Mouse (Mus musculus): ENCODE results near the gene Rhbdf2. TPM values are rescaled to one million over a fixed set of nuclear protein-coding genes. Genes with fewer than 3 reads are reported as not detected.
"Not testable (repeated sequence)": the region's sequence is repeated elsewhere in the genome, so short reads cannot be mapped to it uniquely, and the experiment has no call there.

The Rhbdf2 gene
- polyA plus RNA-seq, 1 experiment from 2014 or later = 10.8 TPM

- H3K4me2 ChIP-seq (ENCODE audit: low read depth, low read length) = no peak overlapping the region
- 71% methylated on average over 10 of the region's 10 CpGs for WGBS
- ATAC-seq = no peak; the same call in 1 of the 2 replicates
These were observed 10.2 kb downstream of the Rhbdf2 start for GRCm38 (mm10) chr11:116616438-116617118.

GRCm38 (mm10) chr11:116615735-116616437 lies 10.9 kb downstream of the Rhbdf2 start:
- no peak overlapping the region for H3K9ac ChIP-seq (ENCODE audit: low read depth, low read length)

More at GRCm38 (mm10) chr11:116616438-116617118, 10.2 kb downstream of the Rhbdf2 start:
- H3K9ac ChIP-seq (ENCODE audit: low read depth, low read length) = no peak overlapping the region
- H3K4me3 ChIP-seq (ENCODE audit: low read length) = no peak overlapping the region
- H3K4me1 ChIP-seq (ENCODE audit: control insufficient read depth, insufficient read depth, low read length) = peaks cover 39% of the 10 kb centered on the region
- no peaks in the 10 kb centered on the region for H3K9me3 ChIP-seq (ENCODE audit: control insufficient read depth, low read length)
- no peaks in the 10 kb centered on the region for H3K36me3 ChIP-seq (ENCODE audit: control insufficient read depth, insufficient read depth, low read length)
- no peaks in the 10 kb centered on the region for H3K27me3 ChIP-seq (replicated peaks; ENCODE audit: control insufficient read depth, insufficient read depth, low read length)
- no peak overlapping the region; the same call in 1 of the 2 replicates for H3K27ac ChIP-seq (ENCODE audit: low read length)

GRCm38 (mm10) chr11:116613234-116613633 lies 13.6 kb downstream of the Rhbdf2 start:
- Histone ChIP-seq H3K27ac (ENCODE audit: low read length) (no peak overlapping the region), H3K9me3 (ENCODE audit: control insufficient read depth, low read length) (no peaks in the 10 kb centered on the region), H3K9ac (ENCODE audit: low read depth, low read length) (no peak overlapping the region), H3K4me3 (ENCODE audit: low read length) (no peak overlapping the region), H3K4me2 (ENCODE audit: low read depth, low read length) (no peak overlapping the region), H3K4me1 (ENCODE audit: control insufficient read depth, insufficient read depth, low read length) (peaks cover 15% of the 10 kb centered on the region), H3K27me3 (replicated peaks; ENCODE audit: control insufficient read depth, insufficient read depth, low read length) (no peaks in the 10 kb centered on the region), H3K36me3 (ENCODE audit: control insufficient read depth, insufficient read depth, low read length) (no peaks in the 10 kb centered on the region)
- no peak for ATAC-seq
- 90% methylated on average over 6 of the region's 6 CpGs for WGBS

More at GRCm38 (mm10) chr11:116615735-116616437, 10.9 kb downstream of the Rhbdf2 start:
- 0 out of 2 replicates have a peak overlapping the region, but pooled peaks have one; percentile 11 for H3K4me2 ChIP-seq (ENCODE audit: low read depth, low read length)
- H3K27me3 ChIP-seq (replicated peaks; ENCODE audit: control insufficient read depth, insufficient read depth, low read length) = no peaks in the 10 kb centered on the region
- no peak overlapping the region for H3K4me3 ChIP-seq (ENCODE audit: low read length)
- ATAC-seq = peak; percentile 55
- H3K27ac ChIP-seq (ENCODE audit: low read length) = no peak overlapping the region; the same call in 1 of the 2 replicates
- 36% methylated on average over 15 of the region's 15 CpGs for WGBS
- H3K36me3 ChIP-seq (ENCODE audit: control insufficient read depth, insufficient read depth, low read length) = no peaks in the 10 kb centered on the region
- H3K4me1 ChIP-seq (ENCODE audit: control insufficient read depth, insufficient read depth, low read length) = peaks cover 33% of the 10 kb centered on the region
- no peaks in the 10 kb centered on the region for H3K9me3 ChIP-seq (ENCODE audit: control insufficient read depth, low read length)

GRCm38 (mm10) chr11:116612554-116612953 lies 14.3 kb downstream of the Rhbdf2 start:
- ATAC-seq = no peak
- Histone ChIP-seq H3K27me3 (replicated peaks; ENCODE audit: control insufficient read depth, insufficient read depth, low read length) (no peaks in the 10 kb centered on the region), H3K36me3 (ENCODE audit: control insufficient read depth, insufficient read depth, low read length) (no peaks in the 10 kb centered on the region), H3K4me3 (ENCODE audit: low read length) (no peak overlapping the region), H3K9me3 (ENCODE audit: control insufficient read depth, low read length) (no peaks in the 10 kb centered on the region), H3K4me2 (ENCODE audit: low read depth, low read length) (no peak overlapping the region), H3K9ac (ENCODE audit: low read depth, low read length) (no peak overlapping the region), H3K27ac (ENCODE audit: low read length) (no peak overlapping the region), H3K4me1 (ENCODE audit: control insufficient read depth, insufficient read depth, low read length) (peaks cover 15% of the 10 kb centered on the region)
- WGBS = 92% methylated on average over 1 of the region's 1 CpGs

- Histone ChIP-seq H3K27ac (ENCODE audit: low read length) (no peak overlapping the region), H3K9ac (ENCODE audit: low read depth, low read length) (no peak overlapping the region), H3K36me3 (ENCODE audit: control insufficient read depth, insufficient read depth, low read length) (no peaks in the 10 kb centered on the region), H3K4me3 (ENCODE audit: low read length) (no peak overlapping the region), H3K9me3 (ENCODE audit: control insufficient read depth, low read length) (no peaks in the 10 kb centered on the region), H3K4me1 (ENCODE audit: control insufficient read depth, insufficient read depth, low read length) (peaks cover 15% of the 10 kb centered on the region), H3K4me2 (ENCODE audit: low read depth, low read length) (no peak overlapping the region), H3K27me3 (replicated peaks; ENCODE audit: control insufficient read depth, insufficient read depth, low read length) (no peaks in the 10 kb centered on the region)
- no peak for ATAC-seq
- WGBS = 91% methylated on average over 9 of the region's 9 CpGs
These were observed 14.9 kb downstream of the Rhbdf2 start for GRCm38 (mm10) chr11:116611883-116612282.

- H3K4me2 ChIP-seq (ENCODE audit: low read depth, low read length); H3K36me3 ChIP-seq (ENCODE audit: control insufficient read depth, insufficient read depth, low read length); ATAC-seq; H3K9me3 ChIP-seq (ENCODE audit: control insufficient read depth, low read length); H3K27ac ChIP-seq (ENCODE audit: low read length); H3K9ac ChIP-seq (ENCODE audit: low read depth, low read length); H3K27me3 ChIP-seq (replicated peaks; ENCODE audit: control insufficient read depth, insufficient read depth, low read length); H3K4me3 ChIP-seq (ENCODE audit: low read length): not testable (repeated sequence)
- H3K4me1 ChIP-seq (ENCODE audit: control insufficient read depth, insufficient read depth, low read length) = peaks cover 12% of the 10 kb centered on the region
- WGBS = 93% methylated on average over 9 of the region's 9 CpGs
These were observed 15.7 kb downstream of the Rhbdf2 start for GRCm38 (mm10) chr11:116611168-116611567.

- no peak for ATAC-seq
- WGBS = 83% methylated on average over 15 of the region's 15 CpGs
- no peak overlapping the region for H3K4me3 ChIP-seq (ENCODE audit: low read length)
- H3K27ac ChIP-seq (ENCODE audit: low read length) = no peak overlapping the region
- no peaks in the 10 kb centered on the region for H3K9me3 ChIP-seq (ENCODE audit: control insufficient read depth, low read length)
- no peak overlapping the region for H3K4me2 ChIP-seq (ENCODE audit: low read depth, low read length)
- no peaks in the 10 kb centered on the region for H3K36me3 ChIP-seq (ENCODE audit: control insufficient read depth, insufficient read depth, low read length)
- no peaks in the 10 kb centered on the region for H3K27me3 ChIP-seq (replicated peaks; ENCODE audit: control insufficient read depth, insufficient read depth, low read length)
- H3K9ac ChIP-seq (ENCODE audit: low read depth, low read length) = no peak overlapping the region
- H3K4me1 ChIP-seq (ENCODE audit: control insufficient read depth, insufficient read depth, low read length) = peaks cover 2% of the 10 kb centered on the region; the same call in 1 of the 2 replicates
These were observed 16.7 kb downstream of the Rhbdf2 start for GRCm38 (mm10) chr11:116609965-116610630.

- Histone ChIP-seq H3K4me3 (ENCODE audit: low read length) (no peak overlapping the region), H3K27me3 (replicated peaks; ENCODE audit: control insufficient read depth, insufficient read depth, low read length) (no peaks in the 10 kb centered on the region), H3K9ac (ENCODE audit: low read depth, low read length) (no peak overlapping the region), H3K27ac (ENCODE audit: low read length) (no peak overlapping the region), H3K4me1 (ENCODE audit: control insufficient read depth, insufficient read depth, low read length) (no peaks in the 10 kb centered on the region), H3K9me3 (ENCODE audit: control insufficient read depth, low read length) (no peaks in the 10 kb centered on the region), H3K4me2 (ENCODE audit: low read depth, low read length) (no peak overlapping the region), H3K36me3 (ENCODE audit: control insufficient read depth, insufficient read depth, low read length) (peaks cover 3% of the 10 kb centered on the region; the same call in 1 of the 2 replicates)
- no peak for ATAC-seq
- WGBS = 91% methylated on average over 3 of the region's 3 CpGs
These were observed 19.1 kb downstream of the Rhbdf2 start for GRCm38 (mm10) chr11:116607717-116608116.

GRCm38 (mm10) chr11:116604097-116604496 lies 22.7 kb downstream of the Rhbdf2 start:
- Histone ChIP-seq H3K4me3 (ENCODE audit: low read length) (no peak overlapping the region), H3K36me3 (ENCODE audit: control insufficient read depth, insufficient read depth, low read length) (peaks cover 7% of the 10 kb centered on the region; the same call in 1 of the 2 replicates), H3K27me3 (replicated peaks; ENCODE audit: control insufficient read depth, insufficient read depth, low read length) (no peaks in the 10 kb centered on the region), H3K9ac (ENCODE audit: low read depth, low read length) (no peak overlapping the region), H3K9me3 (ENCODE audit: control insufficient read depth, low read length) (no peaks in the 10 kb centered on the region), H3K27ac (ENCODE audit: low read length) (no peak overlapping the region), H3K4me1 (ENCODE audit: control insufficient read depth, insufficient read depth, low read length) (no peaks in the 10 kb centered on the region), H3K4me2 (ENCODE audit: low read depth, low read length) (no peak overlapping the region)
- WGBS = 91% methylated on average over 12 of the region's 12 CpGs
- ATAC-seq = no peak

All from intestine, embryonic 16.5 days (tissue).